Mouse (Mus musculus): ENCODE results near the gene Cfap57. TPM values are rescaled to one million over a fixed set of nuclear protein-coding genes. Genes with fewer than 3 reads are reported as not detected.

Cfap57 gene
- total and polyA plus RNA-seq, 3 experiments: not detected

GRCm38 (mm10) chr4:118642346-118643190 is 22.0 kb upstream of the Cfap57 start:
- H3K36me3 ChIP-seq (replicated peaks in 1 of 2; ENCODE audit: control insufficient read depth in 1 of 2, insufficient read depth in 1 of 2, low read length in 1 of 2): no peaks in the 10 kb centered on the region
- TF ChIP-seq BHLHE40 (IDR thresholded peaks at IDR 0.05; ENCODE audit: low read depth, low read length) (0 out of 2 replicates have a peak, but pooled peaks have one; percentile 30), CHD2 (IDR thresholded peaks at IDR 0.05; ENCODE audit: low read length) (no peak)
- H3K4me3 ChIP-seq (replicated peaks in 1 of 3; ENCODE audit: low read depth in 2 of 3, low read length in 2 of 3, poor library complexity in 1 of 3): no peak overlapping the region
- no peak for DNase-seq (ENCODE audit: extremely low read depth)
- dilution Hi-C loops (cut with MboI; ENCODE audit: extremely low pct_ligation_motif_present, extremely low pct_unique_long_range_greater_than_20kb, low sequenced_read_pairs) (no loop called here), in situ Hi-C loops (cut with MboI; ENCODE audit: low pct_ligation_motif_present, low pct_unique_long_range_greater_than_20kb, low sequenced_read_pairs) (loop anchor here (10.0 kb wide), 1 partner anchor 332 kb away; no protein-coding TSS in a partner anchor)
- peaks cover 5% of the 10 kb centered on the region for H3K27me3 ChIP-seq (replicated peaks)
- H3K9ac ChIP-seq (ENCODE audit: insufficient read depth, low read depth): no peak overlapping the region
- no peaks in the 10 kb centered on the region for H3K9me3 ChIP-seq (replicated peaks; ENCODE audit: low read length)
- no peak overlapping the region for H3K4me2 ChIP-seq (ENCODE audit: insufficient read depth, low read depth, poor library complexity, severe bottlenecking)
- H3K4me1 ChIP-seq (ENCODE audit: control insufficient read depth in 1 of 2, insufficient read depth in 2 of 2): no peaks in the 10 kb centered on the region
- H3K27ac ChIP-seq (ENCODE audit: insufficient read depth, low read depth): no peak overlapping the region
- no peaks in the 10 kb centered on the region for H3K79me2 ChIP-seq (replicated peaks; ENCODE audit: control insufficient read depth, extremely low read depth, insufficient read depth, poor library complexity, severe bottlenecking)

- TF ChIP-seq MXI1 (IDR thresholded peaks at IDR 0.05; ENCODE audit: low read depth, low read length) (no peak), CHD1 (IDR thresholded peaks at IDR 0.05; ENCODE audit: low read depth, low read length) (no peak), ELF1 (IDR thresholded peaks at IDR 0.05; ENCODE audit: low read depth, low read length) (no peak), GABPA (IDR thresholded peaks at IDR 0.05; ENCODE audit: insufficient replicate concordance, low read depth, low read length) (no peak), MYC (IDR thresholded peaks at IDR 0.05; ENCODE audit: low read depth, low read length) (no peak), ZNF384 (IDR thresholded peaks at IDR 0.05; ENCODE audit: low read depth, low read length) (no peak), CTCF (conservative IDR thresholded peaks at IDR 0.05 in 1 of 2, IDR thresholded peaks at IDR 0.05 in 1 of 2; ENCODE audit: low read depth in 2 of 2, low read length in 2 of 2) (no peak), EP300 (IDR thresholded peaks at IDR 0.05; ENCODE audit: low read length) (no peak), NRF1 (IDR thresholded peaks at IDR 0.05; ENCODE audit: low read depth, low read length) (no peak), ZMIZ1 (IDR thresholded peaks at IDR 0.05; ENCODE audit: low read depth, low read length) (no peak), USF1 (IDR thresholded peaks at IDR 0.05; ENCODE audit: low read depth, low read length) (no peak), JUND (conservative IDR thresholded peaks at IDR 0.05; ENCODE audit: low read depth, low read length) (no peak), UBTF (IDR thresholded peaks at IDR 0.05; ENCODE audit: low read depth, low read length) (no peak), NELFE (IDR thresholded peaks at IDR 0.05; ENCODE audit: low read depth, low read length) (no peak)
- Histone ChIP-seq H3K27me3 (replicated peaks) (no peaks in the 10 kb centered on the region), H3K4me3 (replicated peaks in 1 of 3; ENCODE audit: low read depth in 2 of 3, low read length in 2 of 3, poor library complexity in 1 of 3) (no peak overlapping the region), H3K36me3 (replicated peaks in 1 of 2; ENCODE audit: control insufficient read depth in 1 of 2, insufficient read depth in 1 of 2, low read length in 1 of 2) (peaks cover 33 to 72% of the 10 kb centered on the region in 2 experiments), H3K79me2 (replicated peaks; ENCODE audit: control insufficient read depth, extremely low read depth, insufficient read depth, poor library complexity, severe bottlenecking) (no peaks in the 10 kb centered on the region), H3K27ac (ENCODE audit: insufficient read depth, low read depth) (no peak overlapping the region), H3K9ac (ENCODE audit: insufficient read depth, low read depth) (no peak overlapping the region), H3K9me3 (replicated peaks; ENCODE audit: low read length) (no peaks in the 10 kb centered on the region), H3K4me2 (ENCODE audit: insufficient read depth, low read depth, poor library complexity, severe bottlenecking) (no peak overlapping the region), H3K4me1 (ENCODE audit: control insufficient read depth in 1 of 2, insufficient read depth in 2 of 2) (no peaks in the 10 kb centered on the region)
- dilution Hi-C loops (cut with MboI; ENCODE audit: extremely low pct_ligation_motif_present, extremely low pct_unique_long_range_greater_than_20kb, low sequenced_read_pairs) (no loop called here), in situ Hi-C loops (cut with MboI; ENCODE audit: low pct_ligation_motif_present, low pct_unique_long_range_greater_than_20kb, low sequenced_read_pairs) (no loop called here)
- no peak for DNase-seq (ENCODE audit: extremely low read depth)
Observed at GRCm38 (mm10) chr4:118630261-118630660, 9.7 kb upstream of the Cfap57 start.
